Mouse (Mus musculus) layer of hippocampus, adult 2 months (tissue): Measurements from ENCODE around the gene Olfr654. TPM values are rescaled to one million over a fixed set of nuclear protein-coding genes. Genes with fewer than 3 reads are reported as not detected.

ENCODE experiments used
- DNase-seq, 2 experiments: peaks; one replicate each; pipeline ENCODE4 v3.0.0; 2022; ENCODE audit warnings: low spot score in 2 of 2
- H3K27ac ChIP-seq: fragments of 200-600 bp; 2 replicates; pipeline ENCODE4 v1.8.1; 2022
- H3K4me3 ChIP-seq: fragments of 200-600 bp; 2 replicates; pipeline ENCODE4 v1.8.1; 2022; ENCODE audit warnings: mild to moderate bottlenecking
- CTCF ChIP-seq: fragments of 200-600 bp; conservative IDR thresholded peaks from 2 replicates; pipeline ENCODE4 v1.8.1; 2022; ENCODE audit warnings: antibody characterized with exemption, mild to moderate bottlenecking, moderate library complexity
- long read RNA-seq, 2 experiments: library from polyadenylated mRNA; stranded (forward); transcript quantifications; one replicate each; pipeline ENCODE4 v2.0.0; 2021; ENCODE audit warnings: borderline mapping rate in 2 of 2
- total RNA-seq, 2 experiments: library from RNA; stranded (reverse); gene quantifications; 2 replicates each; pipeline ENCODE4 v1.2.3; 2021

Gene Olfr654
- total RNA-seq: not detected
- long read RNA-seq, experiment 1: 0 reads
- long read RNA-seq, experiment 2: 0 reads

- Histone ChIP-seq H3K4me3 (no peak within 1 kb of the TSS), H3K27ac (no peak within 1 kb of the TSS)
- DNase-seq: no peak
- no peak for TF ChIP-seq CTCF
Observed at GRCm38 (mm10) chr7:104586725-104587124, at the start of gene Olfr654. Gene Olfr654, plus strand, starts transcription at chr7:104587025.

DNA sequence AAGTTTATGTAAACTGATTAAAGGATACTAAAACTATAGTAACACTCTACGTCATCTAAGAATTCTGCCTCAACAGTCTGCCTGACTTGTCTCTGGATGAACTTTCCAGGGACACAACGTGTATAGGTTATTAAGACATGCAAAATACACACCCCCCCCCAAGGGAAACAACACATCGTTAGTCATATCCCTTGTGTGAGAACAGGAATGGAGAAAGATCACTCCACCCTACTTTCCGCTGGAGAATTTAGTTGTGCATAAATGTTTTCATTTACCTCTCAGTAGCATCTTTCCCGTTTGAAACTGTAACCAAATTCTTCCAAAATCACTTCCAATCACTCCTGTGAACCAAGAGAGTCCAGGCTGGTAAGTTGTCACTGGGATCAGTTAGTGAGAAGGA, 37.0 kb upstream of the Olfr654 start, which contains the start of gene Olfr651:
Gene Olfr651 (plus strand): TSS at position 301 of the 400 bp plus-strand sequence.
- Histone ChIP-seq H3K4me3 (no peak within 1 kb of the TSS), H3K27ac (no peak within 1 kb of the TSS)
- DNase-seq: no peak
- TF ChIP-seq CTCF: no peak

DNA sequence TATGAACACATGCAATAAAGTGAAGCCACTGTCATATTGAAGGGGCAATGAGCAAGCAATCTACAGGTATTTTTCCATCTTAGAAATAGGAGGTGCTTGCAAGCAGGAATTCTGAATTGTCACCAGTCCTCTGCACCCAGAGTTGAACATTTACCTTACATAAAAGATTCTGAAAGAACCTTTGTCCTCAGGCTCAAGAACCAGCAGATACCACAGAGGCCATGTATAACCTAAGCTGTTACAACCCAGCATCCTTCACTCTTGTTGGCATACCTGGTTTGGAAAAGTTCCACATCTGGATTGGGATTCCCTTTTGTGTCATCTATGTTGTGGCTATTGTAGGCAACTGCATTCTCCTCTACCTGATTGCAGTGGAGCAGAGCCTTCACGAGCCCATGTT, 34.1 kb upstream of the Olfr654 start:
- no peak overlapping the region for H3K4me3 ChIP-seq
- no peak for DNase-seq
- no peak for TF ChIP-seq CTCF
- no peak overlapping the region for H3K27ac ChIP-seq

DNA sequence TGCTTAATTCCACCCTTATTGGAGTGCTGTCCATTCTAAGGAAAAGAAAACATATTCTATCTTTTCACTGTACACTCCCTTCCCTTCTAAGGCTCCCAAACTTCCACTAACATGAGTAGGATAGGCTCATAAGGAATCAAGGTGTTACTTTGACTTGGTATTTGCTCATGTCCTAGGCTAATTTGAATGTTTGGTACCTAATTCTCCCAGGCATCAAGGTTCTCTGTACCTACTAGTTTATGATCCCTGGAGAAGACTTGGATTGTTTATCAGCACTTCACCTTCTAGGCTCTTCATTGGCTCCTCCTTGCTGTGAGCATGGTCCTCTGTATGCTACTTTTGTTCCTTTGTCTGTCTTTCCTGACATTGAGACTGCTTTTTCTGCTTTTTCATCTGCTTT, 26.2 kb upstream of the Olfr654 start, which contains the start of gene Olfr652:
Gene Olfr652 (plus strand): TSS at position 301 of the 400 bp plus-strand sequence.
- TF ChIP-seq CTCF: no peak
- Histone ChIP-seq H3K27ac (no peak within 1 kb of the TSS), H3K4me3 (no peak within 1 kb of the TSS)
- DNase-seq: no peak

- no peak for DNase-seq
- H3K27ac ChIP-seq: no peak within 1 kb of the TSS
- no peak for TF ChIP-seq CTCF
- H3K4me3 ChIP-seq: no peak within 1 kb of the TSS
Observed at GRCm38 (mm10) chr7:104577014-104577413, 9.8 kb upstream of the Olfr654 start, which contains the start of gene Olfr653. Gene Olfr653, plus strand, starts transcription at chr7:104577314.

DNA sequence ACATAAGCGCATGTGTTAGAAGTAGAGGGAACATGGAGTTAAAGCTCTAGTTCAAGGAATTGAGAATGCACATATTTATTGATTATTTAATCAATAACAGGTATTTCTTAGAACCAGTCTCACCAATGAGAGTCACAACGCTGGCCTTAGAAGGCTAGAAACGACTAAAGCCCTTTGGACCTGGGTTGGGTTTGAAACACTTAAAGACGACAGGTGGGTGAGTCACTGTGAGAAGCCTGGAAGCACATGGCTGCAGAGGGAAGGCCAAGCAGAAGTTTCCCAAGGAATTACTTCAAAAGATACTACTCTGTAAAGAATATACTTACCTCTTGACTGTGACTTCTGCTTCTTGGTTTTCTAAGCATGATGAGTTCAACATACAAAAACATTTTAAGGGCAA, 6.0 kb upstream of the Olfr654 start:
- no peak for TF ChIP-seq CTCF
- no peak for DNase-seq
- Histone ChIP-seq H3K27ac (no peak overlapping the region), H3K4me3 (no peak overlapping the region)

DNA sequence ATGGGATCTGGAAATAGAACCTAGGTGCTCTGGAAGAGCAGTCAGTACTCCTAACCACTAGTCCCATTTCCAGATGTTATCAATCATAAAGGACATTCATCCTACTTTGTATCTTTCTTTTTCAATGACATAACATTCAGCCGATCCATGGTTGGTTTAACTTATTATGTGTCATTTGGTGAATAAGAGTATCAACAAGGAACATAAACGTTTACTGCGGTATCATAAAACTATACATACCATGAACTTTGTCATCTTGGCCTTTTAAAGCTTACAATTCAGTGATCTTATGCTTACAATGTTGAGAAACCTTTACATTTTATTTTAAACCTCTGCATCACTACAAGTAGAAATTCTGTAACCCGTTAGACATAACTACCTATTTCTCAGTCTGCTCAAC, 5.4 kb upstream of the Olfr654 start:
- no peak for DNase-seq
- no peak for TF ChIP-seq CTCF
- no peak overlapping the region for H3K27ac ChIP-seq
- no peak overlapping the region for H3K4me3 ChIP-seq

- no peak for TF ChIP-seq CTCF
- no peak for DNase-seq
- no peak overlapping the region for H3K27ac ChIP-seq
- no peak overlapping the region for H3K4me3 ChIP-seq
Observed at GRCm38 (mm10) chr7:104588274-104588673, 1.4 kb downstream of the Olfr654 start.

GRCm38 (mm10) chr7:104601679-104602078, 14.9 kb downstream of the Olfr654 start, which contains the start of gene Olfr655:
Gene Olfr655, minus strand, starts transcription at chr7:104601779.
- TF ChIP-seq CTCF: no peak
- no peak within 1 kb of the TSS for H3K4me3 ChIP-seq
- no peak within 1 kb of the TSS for H3K27ac ChIP-seq
- no peak for DNase-seq

- peak; percentile 65 for TF ChIP-seq CTCF
- Histone ChIP-seq H3K27ac (no peak overlapping the region), H3K4me3 (no peak overlapping the region)
- no peak for DNase-seq
Observed at GRCm38 (mm10) chr7:104603173-104603572, 16.3 kb downstream of the Olfr654 start.

DNA sequence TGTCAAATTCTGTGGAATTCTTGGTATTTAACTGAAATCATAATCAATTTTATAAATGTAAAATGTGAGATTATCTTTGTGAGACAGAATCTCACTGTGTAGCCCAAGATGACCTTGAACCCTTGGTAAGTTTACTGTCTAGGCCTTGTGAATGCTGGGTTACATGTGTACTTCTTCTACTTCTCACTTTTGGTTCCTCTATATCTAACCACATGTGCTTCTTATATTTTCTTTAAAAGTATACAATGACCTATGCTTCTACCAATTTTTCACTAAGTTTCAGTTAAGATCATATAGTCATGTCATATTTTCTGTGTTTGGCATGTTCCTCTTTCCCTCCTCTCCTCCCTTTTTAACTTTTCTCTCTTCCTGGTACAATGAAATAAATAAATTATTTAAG, 17.9 kb downstream of the Olfr654 start:
- TF ChIP-seq CTCF: no peak
- Histone ChIP-seq H3K27ac (no peak overlapping the region), H3K4me3 (no peak overlapping the region)
- no peak for DNase-seq

DNA sequence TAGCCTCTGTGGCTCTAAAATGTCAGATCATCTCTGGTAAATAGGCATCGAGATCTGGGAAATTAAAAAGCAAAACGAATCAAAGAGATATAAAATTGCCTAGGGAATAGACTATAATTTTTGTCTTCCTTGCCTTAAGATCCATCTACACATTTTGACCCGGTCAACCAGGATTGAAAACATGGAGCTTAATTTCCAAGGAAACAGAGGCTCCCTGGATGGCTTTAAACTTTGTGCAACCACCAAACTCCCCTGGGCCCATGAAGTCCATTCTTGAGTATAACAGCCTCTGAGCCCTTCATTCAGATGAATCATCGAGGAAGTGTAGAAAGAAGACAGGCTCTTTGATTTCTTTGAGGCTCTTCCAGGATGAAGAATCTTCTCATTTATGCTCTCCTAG, 26.8 kb downstream of the Olfr654 start, which contains the start of gene Olfr656:
Gene Olfr656 (plus strand): TSS at position 301 of the 400 bp plus-strand sequence.
- H3K4me3 ChIP-seq: no peak within 1 kb of the TSS
- DNase-seq: no peak
- H3K27ac ChIP-seq: no peak within 1 kb of the TSS
- TF ChIP-seq CTCF: no peak

- H3K4me3 ChIP-seq: no peak within 1 kb of the TSS
- TF ChIP-seq CTCF: no peak
- DNase-seq: no peak
- H3K27ac ChIP-seq: no peak within 1 kb of the TSS
Observed at GRCm38 (mm10) chr7:104624494-104624893, 37.7 kb downstream of the Olfr654 start, which contains the start of gene Olfr657. Gene Olfr657, plus strand, starts transcription at chr7:104624794.

Other genes with a start within 250 kb of the Olfr654 start
- 1 to 10 TPM; 1.5 to 2.1 TPM for gene Trim12c, start 233.7 kb upstream of the Olfr654 start, total RNA-seq
- gene Trim30b, start 217.1 kb upstream of the Olfr654 start, total RNA-seq: not detected
- gene Trim30c, start 186.2 kb upstream of the Olfr654 start, total RNA-seq: not detected
- gene Trim30a, start 121.8 kb upstream of the Olfr654 start, total RNA-seq: 1 to 10 TPM in 1 of 2 experiments, under 1 TPM in 1; 0.64 to 1.1 TPM
- gene Trim30d, start 79.2 kb upstream of the Olfr654 start, total RNA-seq: under 1 TPM; 0.33 to 0.34 TPM
- gene Olfr651, start 36.9 kb upstream of the Olfr654 start, total RNA-seq: not detected
- not detected for gene Olfr652, start 26.1 kb upstream of the Olfr654 start, total RNA-seq
- gene Olfr653, start 9.7 kb upstream of the Olfr654 start, total RNA-seq: not detected
- not detected for gene Olfr655, start 14.8 kb downstream of the Olfr654 start, total RNA-seq
- not detected for gene Olfr656, start 26.9 kb downstream of the Olfr654 start, total RNA-seq
- not detected for gene Olfr657, start 37.8 kb downstream of the Olfr654 start, total RNA-seq
- gene Olfr658, start 60.3 kb downstream of the Olfr654 start, total RNA-seq: not detected
- not detected for gene Olfr659, start 79.7 kb downstream of the Olfr654 start, total RNA-seq
- gene Olfr661, start 99.5 kb downstream of the Olfr654 start, total RNA-seq: not detected
- not detected for gene Usp17le, start 190.4 kb downstream of the Olfr654 start, total RNA-seq